Mouse (Mus musculus): ENCODE measurements at regions not wholly inside any gene's neighbourhood (a gene's known extent, or its start where the extent isn't known, plus 50 kb on each side); places are given as distances from the start of the nearest gene placed in this dataset.

GRCm38 (mm10) chr6:143618558-143618957 lies 451.5 kb downstream of the Etnk1 start:
- intact Hi-C loops (cut with DNase I) = no loop called here

GRCm38 (mm10) chr6:143620583-143620982 lies 453.6 kb downstream of the Etnk1 start:
- intact Hi-C loops (cut with DNase I) = no loop called here

- intact Hi-C loops (cut with DNase I) = no loop called here
Measured at GRCm38 (mm10) chr6:143622161-143622560, 455.1 kb downstream of the Etnk1 start.

GRCm38 (mm10) chr6:143624901-143625300 lies 457.9 kb downstream of the Etnk1 start:
- intact Hi-C loops (cut with DNase I) = no loop called here

GRCm38 (mm10) chr6:143631581-143631980 lies 464.6 kb downstream of the Etnk1 start:
- intact Hi-C loops (cut with DNase I) = no loop called here

- intact Hi-C loops (cut with DNase I) = no loop called here
Measured at GRCm38 (mm10) chr6:143633710-143634109, 466.7 kb downstream of the Etnk1 start.

GRCm38 (mm10) chr6:143634334-143634733 lies 467.3 kb downstream of the Etnk1 start:
- intact Hi-C loops (cut with DNase I) = no loop called here

GRCm38 (mm10) chr6:143635043-143635442 lies 468.0 kb downstream of the Etnk1 start:
- intact Hi-C loops (cut with DNase I) = no loop called here

GRCm38 (mm10) chr6:143640652-143641051 lies 473.6 kb downstream of the Etnk1 start:
- intact Hi-C loops (cut with DNase I) = no loop called here

GRCm38 (mm10) chr6:143642052-143642451 lies 475.0 kb downstream of the Etnk1 start:
- intact Hi-C loops (cut with DNase I) = no loop called here

GRCm38 (mm10) chr6:143645989-143646388 lies 479.0 kb downstream of the Etnk1 start:
- intact Hi-C loops (cut with DNase I) = no loop called here

GRCm38 (mm10) chr6:143648501-143648900 lies 481.5 kb downstream of the Etnk1 start:
- intact Hi-C loops (cut with DNase I) = no loop called here

- intact Hi-C loops (cut with DNase I) = no loop called here
Measured at GRCm38 (mm10) chr6:143656576-143656975, 489.6 kb downstream of the Etnk1 start.

GRCm38 (mm10) chr6:143660837-143661236 lies 493.8 kb downstream of the Etnk1 start:
- intact Hi-C loops (cut with DNase I) = no loop called here

GRCm38 (mm10) chr6:143663306-143663705 lies 496.3 kb downstream of the Etnk1 start:
- intact Hi-C loops (cut with DNase I) = no loop called here

GRCm38 (mm10) chr6:143665374-143665773 lies 498.4 kb downstream of the Etnk1 start:
- intact Hi-C loops (cut with DNase I) = no loop called here

- intact Hi-C loops (cut with DNase I) = no loop called here
Measured at GRCm38 (mm10) chr6:143668551-143668950, 501.5 kb downstream of the Etnk1 start.

GRCm38 (mm10) chr6:143669446-143670130 lies 502.6 kb downstream of the Etnk1 start:
- intact Hi-C loops (cut with DNase I) = no loop called here

GRCm38 (mm10) chr6:143690131-143690530 lies 523.1 kb downstream of the Etnk1 start:
- intact Hi-C loops (cut with DNase I) = no loop called here

GRCm38 (mm10) chr6:143690866-143691265 lies 523.8 kb downstream of the Etnk1 start:
- intact Hi-C loops (cut with DNase I) = no loop called here

- intact Hi-C loops (cut with DNase I) = no loop called here
Measured at GRCm38 (mm10) chr6:143697997-143698396, 531.0 kb downstream of the Etnk1 start.

GRCm38 (mm10) chr6:143703984-143704383 lies 537.0 kb downstream of the Etnk1 start:
- intact Hi-C loops (cut with DNase I) = no loop called here

- intact Hi-C loops (cut with DNase I) = no loop called here
Measured at GRCm38 (mm10) chr6:143706451-143706850, 539.4 kb downstream of the Etnk1 start.

GRCm38 (mm10) chr6:143714461-143714860 lies 547.4 kb downstream of the Etnk1 start:
- intact Hi-C loops (cut with DNase I) = no loop called here

Measured in adrenal gland (tissue).